Mouse (Mus musculus) central nervous system, embryonic 14 days (tissue): ENCODE measurements around the gene Atp6v1d. TPM values are rescaled to one million over a fixed set of nuclear protein-coding genes. Genes with fewer than 3 reads are reported as not detected.

Source experiments
- polyA plus RNA-seq: library from polyadenylated mRNA; depleted of rRNA; stranded (reverse); fragments of >200 nt; gene quantifications from 2 replicates; pipeline ENCODE4 v1.2.3, GENCODE M21; 2012; rRNA removed

Atp6v1d gene
- 68.9 and 75.9 TPM in 2 replicates for polyA plus RNA-seq

GRCm38 (mm10) chr12:78861496-78862253, at the start of gene Atp6v1d, which contains the start of gene Eif2s1:
TSS of gene Atp6v1d (minus strand) at chr12:78861638.
TSS of gene Eif2s1 (plus strand) at chr12:78861819.

GRCm38 (mm10) chr12:78906707-78907162, 45.3 kb upstream of the Atp6v1d start, which contains the start of gene Plek2:
TSS of gene Plek2 (minus strand) at chr12:78906964.

Other genes with a start within 250 kb of the Atp6v1d start
- gene Fam71d, start 170.1 kb downstream of the Atp6v1d start, polyA plus RNA-seq: 0.36 TPM in 2 replicates
- 7.5 and 7.8 TPM in 2 replicates for gene Mpp5, start 112.7 kb downstream of the Atp6v1d start, polyA plus RNA-seq
- gene Eif2s1, start 181 bp upstream of the Atp6v1d start, polyA plus RNA-seq: 50.4 and 57.5 TPM in 2 replicates
- gene Plek2, start 45.3 kb upstream of the Atp6v1d start, polyA plus RNA-seq: 0.41 and 0.85 TPM in 2 replicates
- gene Tmem229b, start 146.0 kb upstream of the Atp6v1d start, polyA plus RNA-seq: 52.8 and 55.1 TPM in 2 replicates
- 6.0 and 6.2 TPM in 2 replicates for gene Plekhh1, start 167.5 kb upstream of the Atp6v1d start, polyA plus RNA-seq
- gene Pigh, start 228.0 kb upstream of the Atp6v1d start, polyA plus RNA-seq: 16.5 and 16.9 TPM in 2 replicates